Mouse (Mus musculus) kidney, adult 2 months (tissue): Measurements from ENCODE around the gene Slc44a5.

ENCODE experiments used
- CTCF ChIP-seq: fragments of 200-500 bp; conservative IDR thresholded peaks from 2 replicates; pipeline ENCODE4 v1.5.1; 2011; ENCODE audit warnings: low read depth, mild to moderate bottlenecking, control low read depth, low read length, moderate library complexity, mixed read lengths; ENCODE audit not compliant: insufficient read depth, insufficient read length
- POLR2A ChIP-seq: fragments of 200-500 bp; IDR thresholded peaks from one replicate; pipeline ENCODE4 v1.6.1; 2011; ENCODE audit warnings: low read depth, low read length, control low read depth

DNA sequence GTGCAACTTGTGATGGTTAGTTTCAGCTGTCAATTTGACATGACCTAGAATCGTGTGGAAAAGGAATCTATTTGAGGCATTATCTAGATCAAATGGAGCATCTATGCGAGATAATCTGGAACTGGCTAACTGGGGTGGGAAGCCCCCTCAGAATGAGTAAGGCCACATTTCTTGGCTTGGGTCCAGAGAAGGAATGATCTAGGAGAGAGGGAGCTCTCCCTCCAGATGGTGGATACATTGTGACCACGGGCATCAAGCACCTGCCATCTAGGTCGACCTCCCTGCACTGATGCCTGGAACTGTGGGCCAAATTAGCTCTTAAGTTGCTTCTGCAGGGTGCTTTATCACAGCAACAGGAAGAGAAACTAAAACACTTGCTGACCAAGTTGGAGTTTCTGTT lies 155.8 kb downstream of the Slc44a5 start:
- no peak for TF ChIP-seq POLR2A
- TF ChIP-seq CTCF: no peak
